Mouse (Mus musculus): ENCODE data around the gene Twistnb. TPM values are rescaled to one million over a fixed set of nuclear protein-coding genes. Genes with fewer than 3 reads are reported as not detected.

The Twistnb gene
- polyA plus RNA-seq, 1 experiment from 2014 or later: 51.4 TPM

DNA sequence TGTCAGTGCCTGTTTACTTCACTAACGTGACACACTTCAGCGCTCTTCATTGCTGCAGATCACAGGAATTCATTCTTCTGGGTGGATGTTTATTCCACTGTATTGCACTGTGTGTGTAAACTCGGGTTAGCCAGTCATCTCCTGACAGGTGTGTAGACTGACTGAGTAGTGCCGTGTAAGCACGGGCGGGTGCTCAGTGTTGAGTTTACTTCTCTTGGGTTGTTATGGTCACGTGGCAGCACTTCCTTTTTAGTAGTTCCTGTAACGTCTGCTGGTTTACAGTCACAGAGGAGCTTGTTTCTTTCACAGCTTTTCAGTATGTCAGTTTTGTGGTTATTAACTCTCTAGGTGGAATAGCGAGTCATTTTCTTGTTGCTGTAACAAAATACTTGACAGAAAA is 4.4 kb downstream of the Twistnb start:
- ATAC-seq: no peak
- peaks cover 12% of the 10 kb centered on the region; the same call in 1 of the 2 replicates for H3K36me3 ChIP-seq (ENCODE audit: control insufficient read depth, insufficient read depth)
- 54% methylated on average over 9 of the region's 9 CpGs for WGBS
- no peak overlapping the region for H3K9ac ChIP-seq (ENCODE audit: low read depth, low read length)
- TF ChIP-seq CTCF (IDR thresholded peaks at IDR 0.05; ENCODE audit: low read depth): no peak
- H3K4me3 ChIP-seq (ENCODE audit: low read depth, low read length): no peak overlapping the region
- no peak overlapping the region for H3K4me2 ChIP-seq (replicated peaks; ENCODE audit: low read depth)
- no peak overlapping the region for H3K27ac ChIP-seq (ENCODE audit: low read depth, low read length)
- no peaks in the 10 kb centered on the region for H3K27me3 ChIP-seq (replicated peaks; ENCODE audit: control insufficient read depth, insufficient read depth, low read length)
- no peaks in the 10 kb centered on the region for H3K9me3 ChIP-seq (ENCODE audit: control insufficient read depth)
- H3K4me1 ChIP-seq (replicated peaks; ENCODE audit: control insufficient read depth, insufficient read depth, low read length): 0 out of 2 replicates have a peak, but pooled peaks cover 4% of the 10 kb centered on the region

DNA sequence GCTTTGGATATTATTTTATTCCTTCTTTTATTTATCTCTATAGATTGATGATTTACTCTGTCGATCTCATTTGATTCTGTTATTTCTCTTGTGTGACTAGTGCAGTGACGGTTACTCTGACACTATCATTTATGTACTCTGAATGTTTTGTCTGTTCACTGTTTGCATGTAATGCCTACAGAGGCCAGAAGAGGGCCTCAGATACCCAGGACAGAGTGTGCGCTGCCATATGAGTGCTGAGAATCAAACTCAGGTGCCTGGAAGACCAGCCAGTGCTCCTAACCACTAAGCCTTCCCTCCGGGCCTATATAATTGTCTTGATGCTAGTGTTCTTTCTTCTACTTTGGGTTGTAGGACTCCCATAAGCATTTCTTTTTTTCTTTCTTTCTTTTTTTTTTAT is 5.3 kb downstream of the Twistnb start:
- ATAC-seq: no peak
- 98% methylated on average over 4 of the region's 4 CpGs for WGBS
- no peak overlapping the region for H3K9ac ChIP-seq (ENCODE audit: low read depth, low read length)

DNA sequence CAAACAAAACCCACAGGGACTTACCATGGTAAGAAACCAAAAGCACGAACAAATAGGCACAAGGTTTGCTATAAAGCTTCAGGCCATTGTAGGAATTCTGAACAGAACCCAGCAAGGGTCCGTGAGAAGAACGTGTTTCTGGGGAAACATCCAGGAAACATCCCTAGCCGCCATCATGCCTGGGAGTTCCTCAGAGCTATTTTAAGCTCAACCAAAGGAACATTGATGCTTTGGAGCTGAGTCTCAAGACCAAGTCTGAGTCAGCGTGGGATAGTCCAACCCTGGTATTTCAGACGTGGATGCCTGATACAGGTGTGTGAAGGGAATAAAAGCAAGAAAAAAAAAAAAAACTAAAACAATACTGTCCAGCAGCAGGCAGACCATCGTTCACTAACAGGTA is 26.0 kb downstream of the Twistnb start:
- no peak overlapping the region for H3K4me2 ChIP-seq (replicated peaks; ENCODE audit: low read depth)
- no peak overlapping the region for H3K4me3 ChIP-seq (ENCODE audit: low read depth, low read length)
- H3K9me3 ChIP-seq (ENCODE audit: control insufficient read depth): no peaks in the 10 kb centered on the region
- H3K27ac ChIP-seq (ENCODE audit: low read depth, low read length): no peak overlapping the region
- H3K4me1 ChIP-seq (replicated peaks; ENCODE audit: control insufficient read depth, insufficient read depth, low read length): no peaks in the 10 kb centered on the region
- H3K36me3 ChIP-seq (ENCODE audit: control insufficient read depth, insufficient read depth): no peaks in the 10 kb centered on the region
- 80% methylated on average over 7 of the region's 7 CpGs for WGBS
- TF ChIP-seq CTCF (IDR thresholded peaks at IDR 0.05; ENCODE audit: low read depth): no peak
- no peak for ATAC-seq
- H3K9ac ChIP-seq (ENCODE audit: low read depth, low read length): no peak overlapping the region
- no peaks in the 10 kb centered on the region for H3K27me3 ChIP-seq (replicated peaks; ENCODE audit: control insufficient read depth, insufficient read depth, low read length)

More for the DNA sequence above, 5.3 kb downstream of the Twistnb start:
- Histone ChIP-seq H3K4me1 (replicated peaks; ENCODE audit: control insufficient read depth, insufficient read depth, low read length) (0 out of 2 replicates have a peak, but pooled peaks cover 4% of the 10 kb centered on the region), H3K4me2 (replicated peaks; ENCODE audit: low read depth) (no peak overlapping the region), H3K27ac (ENCODE audit: low read depth, low read length) (no peak overlapping the region), H3K9me3 (ENCODE audit: control insufficient read depth) (no peaks in the 10 kb centered on the region), H3K4me3 (ENCODE audit: low read depth, low read length) (no peak overlapping the region), H3K27me3 (replicated peaks; ENCODE audit: control insufficient read depth, insufficient read depth, low read length) (no peaks in the 10 kb centered on the region), H3K36me3 (ENCODE audit: control insufficient read depth, insufficient read depth) (peaks cover 18% of the 10 kb centered on the region; the same call in 1 of the 2 replicates)
- TF ChIP-seq CTCF (IDR thresholded peaks at IDR 0.05; ENCODE audit: low read depth): peak; percentile 45; the same call in 1 of the 2 replicates

DNA sequence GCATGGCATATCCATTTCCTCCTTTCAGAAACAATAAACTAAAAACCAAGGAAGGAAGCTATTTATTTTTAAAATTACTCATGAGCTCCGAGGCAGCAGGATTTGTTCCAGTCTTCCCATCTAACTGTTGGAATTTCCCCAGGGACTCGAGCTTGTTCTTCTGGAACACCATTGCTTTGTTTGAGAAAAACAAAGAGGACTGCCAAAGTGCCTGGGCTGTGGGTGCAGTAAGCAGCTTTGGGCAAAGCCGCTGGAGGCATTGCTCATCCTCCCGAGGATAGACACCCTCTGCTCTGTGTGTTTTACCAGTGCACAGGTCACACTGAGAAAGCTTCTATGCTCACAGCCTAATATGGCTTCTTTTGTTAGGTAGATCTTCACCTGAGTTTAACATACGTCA is 26.8 kb downstream of the Twistnb start:
- Histone ChIP-seq H3K36me3 (ENCODE audit: control insufficient read depth, insufficient read depth) (no peaks in the 10 kb centered on the region), H3K4me1 (replicated peaks; ENCODE audit: control insufficient read depth, insufficient read depth, low read length) (no peaks in the 10 kb centered on the region), H3K27ac (ENCODE audit: low read depth, low read length) (no peak overlapping the region), H3K4me3 (ENCODE audit: low read depth, low read length) (no peak overlapping the region), H3K9ac (ENCODE audit: low read depth, low read length) (no peak overlapping the region), H3K27me3 (replicated peaks; ENCODE audit: control insufficient read depth, insufficient read depth, low read length) (no peaks in the 10 kb centered on the region), H3K4me2 (replicated peaks; ENCODE audit: low read depth) (no peak overlapping the region), H3K9me3 (ENCODE audit: control insufficient read depth) (no peaks in the 10 kb centered on the region)
- TF ChIP-seq CTCF (IDR thresholded peaks at IDR 0.05; ENCODE audit: low read depth): no peak
- 47% methylated on average over 5 of the region's 5 CpGs for WGBS
- no peak for ATAC-seq

DNA sequence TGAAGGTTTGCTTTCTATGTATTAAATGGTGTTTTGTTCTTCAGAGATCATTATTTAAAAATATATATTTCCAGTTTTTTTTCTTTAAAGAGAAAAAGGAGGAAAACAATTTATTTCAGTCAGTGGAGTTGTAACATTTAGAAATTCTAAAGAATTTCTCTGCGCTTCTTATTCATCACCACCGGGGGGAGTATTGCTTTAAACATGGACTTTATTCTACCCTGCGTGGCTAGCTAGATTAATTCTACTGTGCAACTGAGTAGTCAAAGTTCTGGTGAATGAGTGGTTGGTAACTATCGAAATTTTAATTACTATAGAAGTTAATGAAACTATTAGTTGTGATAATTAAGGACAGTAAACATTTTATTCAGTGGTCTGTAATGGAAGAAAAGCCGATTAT is 51.5 kb downstream of the Twistnb start:
- no peaks in the 10 kb centered on the region for H3K27me3 ChIP-seq (replicated peaks; ENCODE audit: control insufficient read depth, insufficient read depth, low read length)
- TF ChIP-seq CTCF (IDR thresholded peaks at IDR 0.05; ENCODE audit: low read depth): peak; percentile 63
- H3K4me2 ChIP-seq (replicated peaks; ENCODE audit: low read depth): no peak overlapping the region
- H3K9ac ChIP-seq (ENCODE audit: low read depth, low read length): no peak overlapping the region
- H3K9me3 ChIP-seq (ENCODE audit: control insufficient read depth): no peaks in the 10 kb centered on the region
- no peak overlapping the region for H3K27ac ChIP-seq (ENCODE audit: low read depth, low read length)
- H3K4me1 ChIP-seq (replicated peaks; ENCODE audit: control insufficient read depth, insufficient read depth, low read length): no peaks in the 10 kb centered on the region
- H3K4me3 ChIP-seq (ENCODE audit: low read depth, low read length): no peak overlapping the region
- no peaks in the 10 kb centered on the region for H3K36me3 ChIP-seq (ENCODE audit: control insufficient read depth, insufficient read depth)
- WGBS: 24% methylated on average over 5 of the region's 5 CpGs
- no peak for ATAC-seq

DNA sequence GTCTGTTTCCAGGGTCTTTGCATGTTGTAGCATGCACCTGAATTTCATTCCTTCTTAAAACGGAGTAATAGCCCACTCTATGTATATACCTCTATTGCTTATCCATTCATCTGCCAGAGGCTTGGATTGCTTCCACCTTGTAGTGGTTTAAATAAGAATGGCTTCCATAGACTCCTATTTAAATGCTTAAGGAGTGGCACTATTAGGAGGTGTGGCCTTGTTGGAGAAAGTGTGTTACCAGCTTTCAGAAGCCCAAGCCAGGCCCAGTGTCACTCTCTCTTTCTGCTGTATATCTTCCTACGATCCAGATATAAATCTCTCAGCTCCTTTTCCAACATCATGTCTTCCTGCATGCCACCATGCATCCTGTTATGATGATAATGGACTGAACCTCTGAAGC is 53.5 kb downstream of the Twistnb start:
- Histone ChIP-seq H3K27me3 (replicated peaks; ENCODE audit: control insufficient read depth, insufficient read depth, low read length) (no peaks in the 10 kb centered on the region), H3K4me3 (ENCODE audit: low read depth, low read length) (no peak overlapping the region), H3K36me3 (ENCODE audit: control insufficient read depth, insufficient read depth) (no peaks in the 10 kb centered on the region), H3K27ac (ENCODE audit: low read depth, low read length) (no peak overlapping the region), H3K9ac (ENCODE audit: low read depth, low read length) (no peak overlapping the region), H3K4me1 (replicated peaks; ENCODE audit: control insufficient read depth, insufficient read depth, low read length) (no peaks in the 10 kb centered on the region), H3K4me2 (replicated peaks; ENCODE audit: low read depth) (no peak overlapping the region), H3K9me3 (ENCODE audit: control insufficient read depth) (no peaks in the 10 kb centered on the region)
- ATAC-seq: no peak
- no peak for TF ChIP-seq CTCF (IDR thresholded peaks at IDR 0.05; ENCODE audit: low read depth)
- 87% methylated on average over 2 of the region's 2 CpGs for WGBS

Other genes starting within 250 kb of the Twistnb start
- gene Efcab10, start 34.8 kb upstream of the Twistnb start, polyA plus RNA-seq (2015; fragmentation: Nextera tagmentation; extraction: Ambion mirVana): 0.18 TPM in 1 of 2 replicates, not detected in the other

All from intestine, postnatal 0 days (tissue).